Mouse (Mus musculus): ENCODE measurements around the gene Efcab7.

The Efcab7 gene

GRCm38 (mm10) chr4:99944606-99945005 is 115.6 kb downstream of the Efcab7 start:
- no peak for DNase-seq (ENCODE audit: low read depth)

GRCm38 (mm10) chr4:99945011-99945410 is 116.0 kb downstream of the Efcab7 start:
- no peak for DNase-seq (ENCODE audit: low read depth)

DNA sequence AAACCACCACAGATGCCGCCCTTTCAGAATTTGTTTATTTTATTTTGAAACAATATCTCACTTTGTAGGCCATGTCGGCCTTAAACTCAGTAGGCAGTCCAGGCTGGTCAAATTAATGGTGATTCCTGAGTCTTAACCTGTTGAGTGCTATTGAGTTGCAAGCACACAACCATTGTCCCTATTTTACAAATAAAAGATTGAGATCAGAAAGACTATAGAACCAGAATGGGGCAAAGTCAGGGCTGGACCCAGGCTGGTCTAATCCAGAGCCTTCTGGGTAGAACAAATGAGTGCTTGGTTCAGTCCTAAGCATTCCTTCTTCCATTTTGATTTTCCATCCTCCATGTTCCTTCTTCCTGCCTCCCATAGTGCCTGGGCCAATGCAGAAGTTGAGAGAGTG is 117.5 kb downstream of the Efcab7 start:
- no peak for DNase-seq (ENCODE audit: low read depth)

DNA sequence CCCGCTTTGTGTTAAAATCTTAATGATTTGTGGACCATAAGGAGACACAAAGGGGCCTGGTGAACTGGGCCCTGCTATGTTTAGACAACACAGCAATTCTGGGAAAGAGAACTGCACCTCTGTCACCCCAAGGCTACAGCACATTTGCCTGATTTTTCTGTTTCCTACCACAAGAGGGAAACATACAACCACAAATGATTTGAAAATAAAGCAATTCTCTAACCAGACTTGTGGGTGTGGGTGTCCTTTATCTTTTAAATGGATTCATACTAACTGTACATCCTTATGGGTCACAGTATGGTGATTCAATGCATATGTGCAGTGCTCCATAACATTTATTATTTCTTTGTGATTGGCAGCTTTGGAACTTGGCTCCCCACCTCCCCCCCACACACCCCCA is 118.2 kb downstream of the Efcab7 start:
- DNase-seq (ENCODE audit: low read depth) = peak; percentile 67

GRCm38 (mm10) chr4:99947896-99948295 is 118.9 kb downstream of the Efcab7 start:
- no peak for DNase-seq (ENCODE audit: low read depth)

- no peak for DNase-seq (ENCODE audit: low read depth)
Observed at GRCm38 (mm10) chr4:99953904-99954303, 124.9 kb downstream of the Efcab7 start.

DNA sequence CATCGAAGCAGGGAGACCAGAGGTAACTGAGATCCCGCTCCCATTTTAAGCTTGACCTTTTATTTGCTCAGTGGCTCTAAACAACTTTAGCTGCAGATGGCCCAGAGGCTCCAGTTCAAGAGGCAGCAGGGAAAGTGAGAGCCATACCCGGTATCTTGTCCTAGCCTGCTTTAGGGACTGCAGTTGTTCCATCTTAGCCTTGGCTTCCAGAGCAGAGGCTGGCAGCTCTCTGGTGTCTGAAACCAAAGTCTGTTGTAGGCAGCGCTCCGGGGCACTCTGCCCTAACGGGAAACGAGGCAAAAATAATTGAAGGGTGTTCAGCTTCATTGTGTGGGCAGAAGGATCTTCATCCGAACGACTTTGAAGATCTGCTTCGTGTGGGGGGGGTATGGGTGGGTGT is 126.4 kb downstream of the Efcab7 start:
- DNase-seq (ENCODE audit: low read depth) = no peak

DNA sequence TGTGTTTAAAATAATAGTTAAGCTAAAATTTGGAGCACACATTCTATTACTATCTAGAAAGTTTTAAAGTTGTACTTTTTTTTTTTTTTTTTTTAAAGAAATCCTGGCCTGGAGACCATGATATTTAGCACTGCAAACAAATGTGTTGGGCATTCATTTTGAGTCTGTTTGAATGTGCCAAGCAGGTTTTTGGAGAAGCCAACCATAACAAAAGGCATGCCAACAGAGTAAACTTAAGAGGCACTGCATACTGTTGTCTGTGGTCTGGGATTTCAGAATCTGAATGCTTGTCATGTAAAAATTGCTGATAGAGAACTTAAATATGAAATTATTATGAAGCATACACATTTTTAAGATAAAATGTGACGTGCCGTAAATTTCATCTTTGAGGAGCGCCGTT is 128.2 kb downstream of the Efcab7 start:
- DNase-seq (ENCODE audit: low read depth) = no peak

- DNase-seq (ENCODE audit: low read depth) = no peak
Observed at GRCm38 (mm10) chr4:99958084-99958815, 129.3 kb downstream of the Efcab7 start.

GRCm38 (mm10) chr4:99959308-99959707 is 130.3 kb downstream of the Efcab7 start:
- DNase-seq (ENCODE audit: low read depth) = no peak

All from 416B (cell line).